Comparison of ENCODE assay signal across 8 mouse cellular contexts in the genomic region with DNA sequence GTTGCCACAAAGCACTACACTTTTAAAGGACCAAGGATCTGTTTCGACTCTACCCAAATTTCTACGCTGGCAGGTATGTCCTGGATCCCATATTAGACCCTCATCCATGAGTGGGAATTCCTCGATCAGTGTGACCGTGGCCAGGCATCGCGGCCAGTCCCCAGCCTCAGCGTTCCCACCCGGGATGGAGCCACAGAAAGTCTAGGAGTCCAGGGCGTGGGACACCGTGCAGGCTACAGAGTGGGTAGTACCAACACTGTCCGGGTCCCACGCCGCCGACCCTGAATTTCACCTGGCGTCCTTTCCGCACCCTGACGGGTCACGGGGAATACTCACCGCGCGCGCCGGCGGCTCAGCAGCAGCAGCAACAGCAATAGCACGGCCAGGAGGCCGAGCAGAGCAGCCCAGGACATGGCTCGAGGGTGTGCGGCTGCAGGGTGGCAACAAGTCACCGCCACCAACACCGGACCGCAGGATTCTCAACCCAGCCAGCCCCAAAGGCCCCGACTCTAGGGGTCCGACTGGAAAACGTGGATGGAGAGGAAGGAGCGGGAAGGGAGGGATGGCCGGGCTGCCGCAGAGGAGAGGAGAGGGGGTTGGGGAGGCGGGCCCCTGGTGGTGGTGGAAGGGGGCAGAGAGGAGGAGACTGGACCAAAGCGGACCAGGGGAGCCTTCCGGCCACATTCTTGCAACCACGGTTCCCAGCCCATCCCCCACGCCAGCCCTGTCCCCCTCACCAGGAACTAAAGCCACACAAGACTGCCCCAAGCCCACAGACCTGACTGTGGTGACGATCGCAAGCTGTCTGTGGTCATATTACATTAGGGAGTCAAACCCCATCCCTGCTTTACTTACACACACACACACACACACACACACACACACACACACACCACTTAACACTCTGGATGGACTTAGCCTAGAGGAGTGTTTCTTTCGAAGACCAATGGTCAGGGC. TPM values are rescaled to one million over a fixed set of nuclear protein-coding genes. Genes with fewer than 3 reads are reported as not detected.
DNase-seq lines count a peak whose midpoint lies in the region; ATAC-seq and TF ChIP-seq lines count a peak whose summit lies in the region.

A gene (minus strand): TSS at position 597 of the 957 bp plus-strand sequence.

- H3K4me1 ChIP-seq in lung, adult 2 months (ENCODE audit: control insufficient read depth, insufficient read depth, low read length) = no peaks in the 10 kb centered on the region
- H3K4me1 ChIP-seq in embryonic facial prominence, embryonic 14.5 days (ENCODE audit: control insufficient read depth, insufficient read depth, low read length) = peaks cover 14% of the 10 kb centered on the region; the same call in 1 of the 2 replicates
- peaks cover 4% of the 10 kb centered on the region; the same call in 1 of the 2 replicates for H3K4me1 ChIP-seq in liver, embryonic 13.5 days (replicated peaks)
- H3K4me1 ChIP-seq in olfactory bulb, adult 2 months (ENCODE audit: control insufficient read depth, insufficient read depth, low read length) = peaks cover 8% of the 10 kb centered on the region

- peaks cover 5% of the 10 kb centered on the region; the same call in 1 of the 2 replicates for H3K9me3 ChIP-seq in embryonic facial prominence, embryonic 14.5 days (ENCODE audit: control insufficient read depth, low read length)
- H3K9me3 ChIP-seq in liver, embryonic 13.5 days (replicated peaks) = 0 out of 2 replicates have a peak, but pooled peaks cover 6% of the 10 kb centered on the region

- ATAC-seq in embryonic facial prominence, embryonic 14.5 days (ENCODE audit: low read depth) = peak; percentile 67
- no peak for ATAC-seq in liver, embryonic 13.5 days (ENCODE audit: low read depth)

- peak within 1 kb of the TSS; percentile 65; the same call in 1 of the 2 replicates for H3K27ac ChIP-seq in embryonic facial prominence, embryonic 14.5 days (replicated peaks; ENCODE audit: low read depth, low read length)
- no peak within 1 kb of the TSS for H3K27ac ChIP-seq in liver, embryonic 13.5 days
- no peak within 1 kb of the TSS for H3K27ac ChIP-seq in olfactory bulb, adult 2 months (ENCODE audit: insufficient read depth, low read depth, low read length)

- H3K27me3 ChIP-seq in embryonic facial prominence, embryonic 14.5 days (replicated peaks; ENCODE audit: control insufficient read depth, insufficient read depth, low read length) = no peaks in the 10 kb centered on the region; the same call in 1 of the 2 replicates
- H3K27me3 ChIP-seq in liver, embryonic 13.5 days = peaks cover 51% of the 10 kb centered on the region

- intact Hi-C loops in heart, postnatal 14 days (cut with DNase I) = no loop called here

- TF ChIP-seq POLR2A in lung, adult 2 months (IDR thresholded peaks at IDR 0.05; ENCODE audit: borderline replicate concordance, extremely low read depth, low read depth, low read length) = no peak
- TF ChIP-seq POLR2A in olfactory bulb, adult 2 months (IDR thresholded peaks at IDR 0.05; ENCODE audit: insufficient read depth, low read depth, low read length) = no peak

- H3K9ac ChIP-seq in embryonic facial prominence, embryonic 14.5 days (ENCODE audit: low read depth, low read length) = peak within 1 kb of the TSS; percentile 73
- no peak within 1 kb of the TSS for H3K9ac ChIP-seq in liver, embryonic 13.5 days

- TF ChIP-seq CTCF in lung, adult 2 months (IDR thresholded peaks at IDR 0.05; ENCODE audit: insufficient read depth, low read length) = no peak
- no peak for TF ChIP-seq CTCF in olfactory bulb, adult 2 months (IDR thresholded peaks at IDR 0.05; ENCODE audit: insufficient read depth, low read depth, low read length)

- peak within 1 kb of the TSS; percentile 56 for H3K4me3 ChIP-seq in lung, adult 2 months (replicated peaks; ENCODE audit: extremely low read depth, low read depth, low read length)
- peak within 1 kb of the TSS; percentile 54 for H3K4me3 ChIP-seq in embryonic facial prominence, embryonic 14.5 days (ENCODE audit: low read depth, low read length)
- peak within 1 kb of the TSS; percentile 39 for H3K4me3 ChIP-seq in liver, embryonic 13.5 days (replicated peaks)
- H3K4me3 ChIP-seq in olfactory bulb, adult 2 months (ENCODE audit: insufficient read depth, low read depth, low read length) = peak within 1 kb of the TSS; percentile 19

- no peaks in the 10 kb centered on the region for H3K36me3 ChIP-seq in embryonic facial prominence, embryonic 14.5 days (ENCODE audit: control insufficient read depth, insufficient read depth, low read length)
- H3K36me3 ChIP-seq in liver, embryonic 13.5 days = no peaks in the 10 kb centered on the region

- 8% methylated on average over 43 of the region's 45 CpGs for WGBS in lung, adult 2 months
- 2% methylated on average over 40 of the region's 45 CpGs for WGBS in embryonic facial prominence, embryonic 14.5 days
- 4% methylated on average over 44 of the region's 45 CpGs for WGBS in liver, embryonic 13.5 days (ENCODE audit: insufficient replicate concordance)
- WGBS in olfactory bulb, adult 2 months = 12% methylated on average over 45 of the region's 45 CpGs

- H3K4me2 ChIP-seq in embryonic facial prominence, embryonic 14.5 days (ENCODE audit: low read depth, low read length) = peak within 1 kb of the TSS; percentile 90
- H3K4me2 ChIP-seq in liver, embryonic 13.5 days = peak within 1 kb of the TSS; percentile 54

- DNase-seq in lung, adult 2 months = no peak
- DNase-seq in lung, adult 18-20 months = no peak
- peak; percentile 52 for DNase-seq in embryonic facial prominence, embryonic 14.5 days (ENCODE audit: low spot score)
- peak; percentile 54 to 57 for DNase-seq in heart, postnatal 14 days
- no peak for DNase-seq in liver, embryonic 13.5 days
- no peak for DNase-seq in thymus, postnatal 0 days (ENCODE audit: low spot score)
- no peak for DNase-seq in right cerebral cortex, postnatal 25 days

RNA-seq across cellular contexts. Expression of the gene that starts here (rescaled TPM):
- polyA plus RNA-seq in lung, adult 2 months (2012; rRNA removed) = 105 and 162 TPM in 2 replicates
- 37.6 and 38.3 TPM in 2 replicates for polyA plus RNA-seq in embryonic facial prominence, embryonic 14.5 days (2014; fragmentation: Nextera tagmentation; extraction: Ambion mirVana)
- 10 to 100 TPM; 24.5 to 25.5 TPM for total RNA-seq in heart, postnatal 14 days (2021)
- polyA plus RNA-seq in liver, embryonic 13.5 days (2015; fragmentation: Nextera tagmentation; extraction: Ambion mirVana) = 1.2 and 1.4 TPM in 2 replicates
- polyA plus RNA-seq in olfactory bulb, adult 2 months (2012; ENCODE audit: insufficient read depth, insufficient read length, low replicate concordance, missing spikeins) = not detected in 2 replicates
- polyA plus RNA-seq in thymus, postnatal 0 days (2015; fragmentation: Nextera tagmentation; extraction: Ambion mirVana) = 1.7 and 2.2 TPM in 2 replicates

Comparison
In these comparisons a context has a peak if more than half of its experiments do, and no peak if none do; other contexts are left out.
1. RNA of the gene that starts here (polyA plus RNA-seq): 105 to 162 TPM in lung, adult 2 months and 37.6 to 38.3 TPM in embryonic facial prominence, embryonic 14.5 days; 1.7 to 2.2 TPM in thymus, postnatal 0 days, 1.2 to 1.4 TPM in liver, embryonic 13.5 days and not detected in olfactory bulb, adult 2 months; every median in the first group is over 10 times any median in the second.
2. DNase-seq: peak in embryonic facial prominence, embryonic 14.5 days (single experiment) and heart, postnatal 14 days (2 of 2); none in lung, adult 2 months (single experiment), lung, adult 18-20 months (0 of 2), liver, embryonic 13.5 days (single experiment), thymus, postnatal 0 days (single experiment) and right cerebral cortex, postnatal 25 days (single experiment).
3. Peak in every context shown above with its lines, with median percentiles within 50 percentile points of each other: H3K4me3 ChIP-seq.